Mouse (Mus musculus) midbrain, embryonic 10.5 days (tissue): ENCODE measurements around the gene Ifitm10. TPM values are rescaled to one million over a fixed set of nuclear protein-coding genes. Genes with fewer than 3 reads are reported as not detected.
"Not testable (repeated sequence)": the region's sequence is repeated elsewhere in the genome, so short reads cannot be mapped to it uniquely, and the experiment has no call there.

Experiments
- DNase-seq: peaks from one replicate; pipeline ENCODE4 v3.0.0-alpha.2; 2017; ENCODE audit warnings: low spot score
- H3K27ac ChIP-seq: fragments of 300-500 bp; sonication (generic); replicated peaks from 2 replicates; pipeline ENCODE4 v1.5.1; 2016; ENCODE audit warnings: mild to moderate bottlenecking
- H3K27me3 ChIP-seq: fragments of 300-500 bp; sonication (generic); 2 replicates; pipeline ENCODE4 v1.6.1; 2016; ENCODE audit warnings: low read depth, mild to moderate bottlenecking; ENCODE audit not compliant: poor library complexity, severe bottlenecking
- H3K36me3 ChIP-seq: fragments of 300-500 bp; sonication (generic); 2 replicates; pipeline ENCODE4 v1.6.1; 2016; ENCODE audit warnings: mild to moderate bottlenecking, moderate library complexity
- H3K4me1 ChIP-seq: fragments of 300-500 bp; sonication (generic); 2 replicates; pipeline ENCODE4 v1.6.1; 2016
- H3K4me3 ChIP-seq: fragments of 300-500 bp; sonication (generic); 2 replicates; pipeline ENCODE4 v1.5.1; 2016; ENCODE audit warnings: mild to moderate bottlenecking, moderate library complexity
- H3K9me3 ChIP-seq: fragments of 300-500 bp; sonication (generic); replicated peaks from 2 replicates; pipeline ENCODE4 v1.6.1; 2016; ENCODE audit warnings: mild to moderate bottlenecking
- WGBS: fragments of 180-500 bp; shearing (Covaris S2); methylation state at CpG from one replicate; pipeline ENCODE4 v1.1.7; 2016; 5-methylcytosine and 5-hydroxymethylcytosine counted together
- polyA plus RNA-seq: library from polyadenylated mRNA; unstranded; fragments of >200 nt; fragmentation: Nextera tagmentation; extraction: Ambion mirVana; gene quantifications from 2 replicates; pipeline ENCODE4 v1.2.1, GENCODE M21; 2016

Ifitm10 gene
- polyA plus RNA-seq, 1 experiment from 2014 or later, result 0.41 TPM

- WGBS, result 90% methylated on average over 12 of the region's 12 CpGs
- Histone ChIP-seq H3K4me1 (peaks cover 16% of the 10 kb centered on the region), H3K9me3 (no peaks in the 10 kb centered on the region), H3K36me3 (no peaks in the 10 kb centered on the region), H3K27ac (no peak overlapping the region), H3K27me3 (0 out of 2 replicates have a peak, but pooled peaks cover 3% of the 10 kb centered on the region), H3K4me3 (no peak overlapping the region)
- DNase-seq, result no peak
Measured at GRCm38 (mm10) chr7:142323396-142324117, 50.0 kb downstream of the Ifitm10 start.

GRCm38 (mm10) chr7:142322641-142323040 is 50.9 kb downstream of the Ifitm10 start:
- H3K4me3 ChIP-seq, result no peak overlapping the region
- H3K36me3 ChIP-seq, result no peaks in the 10 kb centered on the region
- H3K4me1 ChIP-seq, result peaks cover 10% of the 10 kb centered on the region
- H3K27ac ChIP-seq, result no peak overlapping the region
- 92% methylated on average over 6 of the region's 6 CpGs for WGBS
- no peaks in the 10 kb centered on the region for H3K9me3 ChIP-seq
- H3K27me3 ChIP-seq, result 0 out of 2 replicates have a peak, but pooled peaks cover 3% of the 10 kb centered on the region
- no peak for DNase-seq

DNA sequence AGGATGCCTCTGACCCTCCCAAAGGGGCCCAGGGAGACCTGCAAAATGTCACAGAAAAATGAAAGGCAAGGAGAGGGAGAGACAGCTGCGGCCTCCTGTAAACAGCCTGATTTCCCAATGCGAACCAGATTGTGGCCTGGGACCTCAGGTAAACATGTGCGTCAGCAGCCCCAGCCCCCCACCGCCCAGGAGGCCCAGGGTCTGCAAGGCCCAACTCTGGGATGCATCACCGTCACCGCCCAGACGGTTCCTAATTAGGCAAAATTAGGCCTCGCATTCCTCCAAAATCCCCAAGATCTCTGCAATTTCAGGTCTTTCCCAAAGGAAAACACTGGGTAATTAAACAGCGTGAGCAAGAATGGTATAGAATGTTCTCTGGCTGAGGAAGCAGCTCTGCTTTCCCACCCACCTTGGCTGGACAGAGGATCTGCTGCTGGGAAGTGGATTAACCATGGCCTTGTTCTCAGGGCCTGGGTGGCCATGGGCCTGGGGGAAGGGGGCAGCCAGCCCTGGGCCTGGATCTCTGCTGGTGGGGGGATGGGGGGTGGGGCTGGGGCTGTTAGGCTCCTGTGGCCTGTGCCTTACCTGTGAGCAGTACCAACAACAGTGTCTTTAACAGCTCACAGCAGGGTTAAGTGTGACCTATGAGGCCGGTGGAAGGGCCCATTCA is 51.8 kb downstream of the Ifitm10 start:
- DNase-seq, H3K9me3 ChIP-seq, H3K36me3 ChIP-seq, H3K27me3 ChIP-seq, H3K4me3 ChIP-seq: not testable (repeated sequence)
- peaks cover 10% of the 10 kb centered on the region for H3K4me1 ChIP-seq
- 57% methylated on average over 7 of the region's 10 CpGs for WGBS
- H3K27ac ChIP-seq, result peak overlapping the region; percentile 52; the same call in 1 of the 2 replicates

DNA sequence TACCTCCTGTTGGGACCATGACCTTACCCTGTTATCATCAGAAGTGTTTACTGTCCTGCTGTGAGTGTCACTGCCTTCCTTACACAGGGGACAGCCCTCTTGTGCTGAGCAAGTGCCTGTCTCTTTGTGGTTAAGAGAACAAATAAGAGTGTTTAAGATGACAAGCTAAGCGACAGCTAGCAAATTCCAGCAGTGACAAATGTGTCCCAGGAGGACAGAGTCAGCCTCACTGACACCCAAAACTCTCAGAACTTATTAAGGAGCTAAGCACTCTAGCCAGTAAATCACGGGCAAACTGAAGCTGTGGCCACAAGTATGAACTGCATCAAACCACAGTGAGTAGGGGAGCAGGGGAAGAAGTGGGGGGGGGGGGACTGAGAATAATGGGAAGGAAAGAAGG is 52.6 kb downstream of the Ifitm10 start:
- Histone ChIP-seq H3K4me3 (no peak overlapping the region), H3K27me3 (0 out of 2 replicates have a peak, but pooled peaks cover 3% of the 10 kb centered on the region), H3K9me3 (no peaks in the 10 kb centered on the region), H3K36me3 (no peaks in the 10 kb centered on the region), H3K4me1 (peaks cover 10% of the 10 kb centered on the region), H3K27ac (peak overlapping the region; percentile 52)
- DNase-seq, result no peak
- WGBS, result 42% methylated on average over 2 of the region's 2 CpGs

GRCm38 (mm10) chr7:142319124-142319523 is 54.4 kb downstream of the Ifitm10 start:
- no peaks in the 10 kb centered on the region for H3K9me3 ChIP-seq
- no peak overlapping the region for H3K4me3 ChIP-seq
- WGBS, result 89% methylated on average over 11 of the region's 11 CpGs
- peaks cover 19% of the 10 kb centered on the region for H3K4me1 ChIP-seq
- H3K36me3 ChIP-seq, result no peaks in the 10 kb centered on the region
- no peak for DNase-seq
- H3K27ac ChIP-seq, result no peak overlapping the region
- 0 out of 2 replicates have a peak, but pooled peaks cover 3% of the 10 kb centered on the region for H3K27me3 ChIP-seq

DNA sequence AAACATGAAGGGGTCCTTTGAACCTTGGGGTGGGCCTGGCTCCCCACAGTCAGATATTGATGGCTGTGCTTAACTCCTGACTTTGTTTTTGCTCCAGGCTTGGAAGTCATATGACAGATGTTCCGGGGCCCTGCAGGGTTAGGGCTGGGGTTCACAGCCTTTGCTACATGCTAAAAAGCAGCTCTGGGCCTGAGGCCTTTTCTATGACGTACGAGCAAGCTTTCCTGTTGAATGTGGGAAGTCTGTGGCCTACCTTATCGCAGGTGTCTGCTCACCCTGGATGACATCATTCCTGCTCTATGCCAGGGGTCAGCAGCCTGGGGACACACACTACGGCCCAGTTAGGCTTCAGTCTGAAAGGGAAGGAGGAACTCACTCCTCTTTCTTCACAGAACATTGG is 56.3 kb downstream of the Ifitm10 start:
- Histone ChIP-seq H3K27me3 (0 out of 2 replicates have a peak, but pooled peaks cover 3% of the 10 kb centered on the region), H3K9me3 (no peaks in the 10 kb centered on the region), H3K4me3 (no peak overlapping the region), H3K4me1 (peaks cover 19% of the 10 kb centered on the region), H3K36me3 (no peaks in the 10 kb centered on the region), H3K27ac (no peak overlapping the region)
- WGBS, result 87% methylated on average over 5 of the region's 5 CpGs
- DNase-seq, result no peak

DNA sequence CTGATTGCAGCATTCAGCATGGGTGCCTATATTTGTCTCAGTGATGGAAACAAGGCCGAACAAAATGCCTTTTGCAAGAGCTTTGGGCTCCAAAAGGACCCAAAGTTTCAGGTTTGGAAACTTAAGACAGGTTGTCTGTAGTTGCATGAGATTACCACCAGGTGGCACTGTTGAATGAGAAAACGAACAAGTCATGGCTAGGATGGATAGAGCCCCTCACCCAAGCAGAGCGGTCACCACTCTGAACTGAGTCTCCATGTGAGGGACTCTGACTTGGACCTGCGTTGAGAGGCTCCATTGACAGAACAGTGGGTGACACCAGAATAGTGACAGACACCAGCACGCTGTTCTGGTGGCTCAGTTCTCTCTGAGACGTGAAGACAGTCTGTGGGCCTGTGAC is 57.0 kb downstream of the Ifitm10 start:
- no peak overlapping the region for H3K4me3 ChIP-seq
- H3K4me1 ChIP-seq, result peaks cover 15% of the 10 kb centered on the region
- DNase-seq, result peak; percentile 46
- no peaks in the 10 kb centered on the region for H3K9me3 ChIP-seq
- no peaks in the 10 kb centered on the region for H3K36me3 ChIP-seq
- 0 out of 2 replicates have a peak, but pooled peaks cover 3% of the 10 kb centered on the region for H3K27me3 ChIP-seq
- H3K27ac ChIP-seq, result no peak overlapping the region
- 51% methylated on average over 6 of the region's 6 CpGs for WGBS

GRCm38 (mm10) chr7:142314600-142315285 is 58.8 kb downstream of the Ifitm10 start:
- Histone ChIP-seq H3K9me3 (no peaks in the 10 kb centered on the region), H3K36me3 (no peaks in the 10 kb centered on the region), H3K27ac (no peak overlapping the region), H3K4me1 (peaks cover 13% of the 10 kb centered on the region), H3K4me3 (no peak overlapping the region), H3K27me3 (0 out of 2 replicates have a peak, but pooled peaks cover under 1% of the 10 kb centered on the region)
- 54% methylated on average over 5 of the region's 5 CpGs for WGBS
- no peak for DNase-seq

DNA sequence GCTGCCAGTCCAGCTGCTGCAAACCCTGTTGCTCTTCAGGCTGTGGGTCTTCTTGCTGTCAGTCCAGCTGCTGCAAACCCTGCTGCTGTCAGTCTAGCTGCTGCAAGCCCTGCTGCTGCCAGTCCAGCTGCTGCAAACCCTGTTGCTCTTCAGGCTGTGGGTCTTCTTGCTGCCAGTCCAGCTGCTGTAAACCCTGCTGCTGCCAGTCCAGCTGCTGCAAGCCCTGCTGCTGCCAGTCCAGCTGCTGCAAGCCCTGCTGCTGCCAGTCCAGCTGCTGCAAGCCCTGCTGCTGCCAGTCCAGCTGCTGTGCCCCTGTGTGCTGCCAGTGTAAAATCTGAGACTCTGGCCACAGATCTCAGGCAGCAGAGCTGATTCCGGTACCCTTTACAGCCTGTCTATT is 69.6 kb downstream of the Ifitm10 start:
- not testable (repeated sequence) for H3K9me3 ChIP-seq, H3K27me3 ChIP-seq, H3K36me3 ChIP-seq, H3K4me1 ChIP-seq, DNase-seq, H3K4me3 ChIP-seq, H3K27ac ChIP-seq
- WGBS, result 93% methylated on average over 1 of the region's 1 CpGs

DNA sequence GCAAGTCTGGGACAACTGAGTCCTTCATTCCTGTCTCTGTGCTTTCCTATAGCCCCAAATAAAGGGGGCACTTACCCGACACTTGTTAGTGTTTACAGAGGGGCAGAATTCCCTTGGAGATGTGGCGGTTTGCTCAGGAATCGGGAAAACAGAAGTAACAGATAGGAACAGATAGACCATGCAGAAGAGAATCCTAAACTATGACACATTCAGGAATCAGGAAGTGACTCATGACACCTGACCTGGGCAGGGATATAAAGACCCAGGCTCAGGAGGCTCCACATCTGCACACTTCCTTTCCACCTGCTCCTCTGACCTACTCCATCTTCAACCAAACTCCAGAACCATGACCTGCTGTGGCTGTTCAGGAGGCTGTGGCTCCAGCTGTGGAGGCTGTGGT is 70.3 kb downstream of the Ifitm10 start, which contains the start of gene Krtap5-4:
Krtap5-4 (plus strand) TSS at position 301 of the 400 bp plus-strand sequence.
- Histone ChIP-seq H3K27ac (no peak within 1 kb of the TSS), H3K4me3 (no peak within 1 kb of the TSS), H3K36me3 (no peaks in the 10 kb centered on the region), H3K9me3 (no peaks in the 10 kb centered on the region), H3K27me3 (peaks cover 7% of the 10 kb centered on the region; the same call in 1 of the 2 replicates), H3K4me1 (no peaks in the 10 kb centered on the region)
- no peak for DNase-seq
- 72% methylated on average over 3 of the region's 3 CpGs for WGBS

- not testable (repeated sequence) for DNase-seq, H3K9me3 ChIP-seq, H3K4me1 ChIP-seq, H3K27ac ChIP-seq, H3K4me3 ChIP-seq, H3K27me3 ChIP-seq, H3K36me3 ChIP-seq
Measured at GRCm38 (mm10) chr7:142297018-142297417, 76.5 kb downstream of the Ifitm10 start, which contains the start of gene Krtap5-1. TSS of gene Krtap5-1 (minus strand) at chr7:142297118.

GRCm38 (mm10) chr7:142296108-142296507 is 77.4 kb downstream of the Ifitm10 start:
- not testable (repeated sequence) for DNase-seq, H3K27ac ChIP-seq
- 40% methylated on average over 4 of the region's 4 CpGs for WGBS

More at GRCm38 (mm10) chr7:142296108-142296507, 77.4 kb downstream of the Ifitm10 start:
- not testable (repeated sequence) for H3K4me3 ChIP-seq, H3K9me3 ChIP-seq, H3K36me3 ChIP-seq, H3K27me3 ChIP-seq, H3K4me1 ChIP-seq
